Mouse (Mus musculus): ENCODE results near the gene Mrrf.

Mrrf gene

DNA sequence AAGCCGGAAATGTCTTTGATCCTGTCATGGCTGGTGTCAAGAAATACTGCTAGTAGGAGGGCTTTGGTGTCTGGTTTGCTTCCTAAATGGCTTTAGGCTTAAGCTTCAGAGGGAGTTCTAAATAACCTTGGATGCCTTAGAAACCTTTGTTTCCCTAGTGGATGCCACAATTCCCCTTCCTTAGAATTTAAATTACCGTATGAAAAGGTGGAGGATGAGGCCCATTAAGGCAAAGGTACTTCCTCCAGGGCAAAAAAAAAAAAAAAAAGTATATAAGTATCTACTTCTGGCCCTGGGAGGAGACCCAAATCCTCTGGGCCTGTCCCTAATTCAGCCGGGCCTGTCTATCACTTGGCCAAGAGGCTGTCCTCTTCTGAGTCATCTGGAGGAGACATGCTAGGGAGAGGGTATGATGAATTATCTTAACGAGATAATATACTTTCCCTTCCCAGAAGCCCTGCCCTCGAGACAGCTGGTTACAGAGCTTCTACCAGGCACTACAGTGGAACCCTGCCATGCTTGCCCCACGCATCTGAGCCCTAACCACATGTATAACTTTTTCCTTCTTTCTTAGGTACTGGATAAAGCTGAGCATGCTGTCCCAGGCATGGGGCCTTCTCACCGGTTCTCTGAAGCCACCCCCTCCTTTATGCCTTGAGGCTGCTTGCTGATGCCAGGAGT lies 86.1 kb downstream of the Mrrf start:
- DNase-seq (ENCODE audit: extremely low read depth, insufficient read length, low spot score), result no peak

DNA sequence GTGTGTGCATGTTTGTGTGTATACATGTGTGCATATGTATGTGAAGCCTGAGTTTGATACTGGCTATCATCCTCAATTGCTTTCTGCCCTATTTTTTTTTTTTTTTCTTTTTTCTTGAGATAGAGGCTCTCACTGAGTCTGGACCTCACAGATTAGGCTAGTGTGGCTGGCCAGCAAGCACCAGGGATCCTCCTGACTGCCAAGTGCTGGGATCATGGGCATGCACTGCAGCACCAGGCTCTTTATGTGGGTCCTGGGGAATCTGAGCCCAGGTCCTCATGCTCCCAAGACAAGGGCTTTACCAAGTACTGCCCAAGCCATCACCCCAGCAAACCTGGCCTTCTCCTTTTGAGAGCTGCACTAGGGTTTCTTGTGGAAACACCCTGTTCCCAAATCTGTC lies 87.2 kb downstream of the Mrrf start:
- DNase-seq (ENCODE audit: extremely low read depth, insufficient read length, low spot score), result no peak

DNA sequence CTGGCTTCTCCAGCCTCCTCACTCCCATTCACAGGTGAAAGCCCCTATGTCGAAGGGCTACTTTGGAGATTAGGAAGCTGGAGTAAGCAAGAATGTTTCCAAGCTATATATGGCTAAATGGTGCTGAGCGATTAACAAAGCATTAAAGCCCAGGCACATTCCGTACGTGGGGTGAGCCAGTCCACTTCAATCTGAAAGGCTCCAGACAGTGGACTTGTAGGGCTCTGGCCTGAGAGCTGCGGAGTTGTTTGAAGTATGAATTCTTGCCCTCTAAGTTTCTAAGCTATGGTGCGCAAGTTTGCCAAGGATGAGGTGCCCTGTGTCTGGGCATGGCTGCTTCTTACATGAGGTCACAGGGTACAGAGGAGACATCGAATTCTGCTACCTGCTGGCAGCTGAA lies 88.0 kb downstream of the Mrrf start:
- no peak for DNase-seq (ENCODE audit: extremely low read depth, insufficient read length, low spot score)

DNA sequence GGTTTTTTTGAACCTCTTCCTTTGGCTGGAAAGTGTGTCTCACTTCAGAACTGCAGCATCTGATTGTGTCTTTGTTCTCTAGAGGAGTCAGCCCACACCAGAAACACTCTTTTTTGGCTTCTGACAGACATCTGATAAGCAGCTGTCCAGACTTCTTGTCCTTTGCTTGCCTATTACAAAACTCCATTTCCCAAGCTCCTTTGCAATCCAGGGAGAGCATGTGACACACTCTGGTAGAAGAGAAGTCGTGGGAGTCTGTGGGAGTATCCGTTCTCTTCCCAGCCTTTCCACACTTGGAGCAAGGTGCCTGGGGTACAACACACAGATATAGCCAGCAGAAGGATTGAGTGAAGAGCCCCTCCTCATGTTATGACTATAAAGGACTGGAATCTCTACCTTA lies 88.4 kb downstream of the Mrrf start:
- DNase-seq (ENCODE audit: extremely low read depth, insufficient read length, low spot score), result no peak

DNA sequence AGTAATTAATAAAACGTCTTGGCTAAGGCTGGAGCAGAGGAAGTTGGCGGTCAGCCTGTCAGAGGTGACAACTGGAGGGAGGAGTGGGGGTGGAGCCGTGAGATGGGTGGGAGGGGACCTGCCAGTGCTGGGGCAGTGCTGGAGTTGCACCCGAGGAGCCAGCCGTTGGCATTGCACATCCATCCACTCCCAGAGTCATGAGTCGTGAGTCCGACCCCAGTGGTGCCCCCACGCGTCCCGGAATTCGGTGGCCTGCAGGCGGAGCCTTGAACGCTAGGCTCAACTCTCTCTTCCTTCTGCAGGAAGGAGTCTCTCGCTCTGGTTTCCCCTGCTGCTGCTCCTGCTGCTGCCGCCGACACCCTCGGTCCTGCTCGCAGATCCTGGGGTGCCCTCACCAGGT lies 94.2 kb downstream of the Mrrf start, which contains the start of gene Ptgs1:
Ptgs1 (plus strand) TSS at position 61 of the 400 bp plus-strand sequence.
- peak; percentile 80 for DNase-seq (ENCODE audit: extremely low read depth, insufficient read length, low spot score)

DNA sequence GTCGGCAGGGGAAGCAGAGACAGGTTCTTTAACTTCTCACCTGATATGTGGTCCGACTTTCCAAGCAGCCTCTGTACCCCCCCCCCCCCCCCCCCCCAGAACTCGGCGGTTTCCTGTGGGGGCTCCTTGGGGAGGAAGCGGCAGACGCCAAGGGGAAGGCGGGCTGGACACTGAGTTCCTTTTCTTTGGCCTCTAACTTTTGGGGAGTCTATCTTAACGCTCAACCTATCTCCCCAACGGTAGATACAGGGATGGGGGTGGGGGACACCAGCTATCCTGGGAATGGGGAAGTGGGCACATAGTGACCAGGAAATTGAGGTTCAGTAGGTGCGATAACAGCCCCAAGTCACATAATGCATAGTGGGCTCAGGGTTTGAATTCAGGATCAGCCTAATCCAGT lies 94.8 kb downstream of the Mrrf start:
- DNase-seq (ENCODE audit: extremely low read depth, insufficient read length, low spot score), result no peak

DNA sequence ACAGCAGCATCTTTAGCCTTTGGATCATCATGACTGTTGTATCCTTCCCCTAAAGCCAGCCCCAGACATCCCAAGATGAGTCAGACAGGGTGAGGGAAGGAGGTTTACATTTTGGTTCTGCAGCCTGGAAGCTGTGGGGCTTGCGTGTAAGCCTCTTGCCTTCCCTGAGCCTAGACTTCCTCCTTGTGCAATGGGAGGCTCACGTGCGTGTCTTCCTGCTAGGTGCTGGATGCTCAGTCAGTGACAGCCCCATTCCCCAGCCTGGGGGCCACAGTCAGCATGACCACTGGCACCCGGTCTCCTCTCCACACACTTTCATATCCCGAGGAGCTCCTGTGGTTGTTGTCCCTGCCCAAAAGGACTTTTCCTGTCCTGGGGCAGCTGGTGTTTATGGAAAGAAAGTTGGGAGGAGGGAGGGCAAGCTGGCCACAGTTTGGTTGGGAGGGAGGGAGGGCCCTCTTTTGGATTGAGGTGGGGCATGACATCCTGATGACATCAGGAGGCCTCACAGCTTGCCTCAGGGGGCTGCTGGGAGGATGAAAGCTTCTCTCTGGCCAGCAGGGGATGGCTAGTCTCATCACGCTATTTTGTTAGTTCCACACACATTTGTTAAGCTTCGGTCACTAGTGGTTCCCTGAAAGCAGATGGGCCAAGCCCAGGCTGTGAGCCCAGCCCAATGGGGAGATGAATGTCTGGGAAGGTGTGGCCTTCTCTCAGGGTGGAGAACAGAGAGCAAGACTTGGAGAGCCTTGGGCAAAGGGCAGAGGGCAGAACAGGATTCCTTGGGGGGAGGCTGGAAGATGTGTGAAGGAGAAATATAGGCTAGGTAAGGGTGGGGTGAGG lies 98.6 kb downstream of the Mrrf start:
- DNase-seq (ENCODE audit: extremely low read depth, insufficient read length, low spot score), result peak; percentile 58

DNA sequence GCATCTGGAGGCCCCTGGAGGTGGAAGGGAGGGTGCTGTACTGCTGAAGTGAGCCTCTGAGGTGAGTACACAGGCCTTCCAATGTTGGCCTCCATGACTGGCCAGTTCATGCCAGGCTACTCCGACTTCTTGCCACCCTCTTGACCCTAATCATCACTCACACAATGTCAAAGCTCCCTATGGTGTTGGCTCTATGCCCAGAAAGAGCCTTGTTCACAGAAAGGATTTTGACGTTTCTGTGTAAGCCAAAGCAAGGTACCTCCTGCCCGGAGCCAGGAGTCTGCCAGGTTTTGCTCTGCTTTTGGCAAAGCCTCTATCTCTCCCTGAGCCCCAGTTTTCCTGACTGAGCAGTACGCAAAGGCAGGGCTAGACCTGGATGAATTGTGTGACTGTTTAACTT lies 99.7 kb downstream of the Mrrf start:
- no peak for DNase-seq (ENCODE audit: extremely low read depth, insufficient read length, low spot score)

DNA sequence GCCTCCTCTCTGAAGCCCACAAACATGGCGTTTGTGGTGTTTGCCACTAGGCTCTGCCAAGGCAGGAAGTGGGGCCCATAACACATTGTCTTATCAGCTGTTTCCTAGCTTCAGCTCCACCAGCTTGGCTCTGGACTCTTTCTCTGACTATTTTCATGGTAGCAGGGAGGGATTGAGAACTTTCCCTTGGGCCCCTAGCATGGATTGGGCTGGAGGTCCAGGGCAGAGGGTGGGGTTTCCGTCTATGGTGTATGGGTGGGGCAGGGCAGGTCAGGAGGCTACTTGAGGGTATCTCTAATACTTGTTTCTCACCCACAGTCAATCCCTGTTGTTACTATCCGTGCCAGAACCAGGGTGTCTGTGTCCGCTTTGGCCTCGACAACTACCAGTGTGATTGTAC lies 100.7 kb downstream of the Mrrf start:
- DNase-seq (ENCODE audit: extremely low read depth, insufficient read length, low spot score), result no peak

DNA sequence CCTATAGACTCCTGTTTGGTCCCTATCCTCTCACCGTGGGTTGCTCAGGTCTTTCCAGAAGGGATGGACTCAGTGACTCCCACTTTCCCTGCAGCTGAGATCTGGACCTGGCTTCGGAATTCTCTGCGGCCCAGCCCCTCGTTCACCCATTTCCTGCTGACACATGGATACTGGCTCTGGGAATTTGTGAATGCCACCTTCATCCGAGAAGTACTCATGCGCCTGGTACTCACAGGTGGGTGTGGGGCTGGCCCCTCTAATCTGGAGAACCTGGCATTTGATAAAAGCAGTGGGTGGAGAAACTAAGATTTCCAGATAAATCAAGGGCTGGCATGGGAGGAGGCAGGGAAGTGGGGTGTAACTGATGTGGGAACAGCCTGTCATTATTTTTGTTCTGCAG lies 101.4 kb downstream of the Mrrf start:
- no peak for DNase-seq (ENCODE audit: extremely low read depth, insufficient read length, low spot score)

DNA sequence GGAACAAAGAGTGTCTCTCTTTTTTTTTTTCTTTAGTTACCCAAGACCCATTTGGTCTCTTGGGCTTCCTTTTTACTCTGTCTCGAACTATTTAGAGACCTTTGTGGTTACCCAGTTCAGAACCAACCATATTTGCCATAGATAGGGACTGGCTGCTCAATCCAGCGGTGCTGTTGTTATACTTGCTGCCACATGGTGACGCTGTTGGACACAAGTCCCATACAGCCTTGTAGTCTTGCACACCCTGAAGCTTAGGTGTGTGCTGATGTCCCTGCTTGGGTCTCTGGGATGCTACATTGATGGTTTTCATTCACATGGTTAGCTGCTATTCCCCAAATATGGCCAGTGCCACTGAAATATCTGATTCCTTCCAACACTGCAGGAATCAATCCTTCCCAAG lies 102.3 kb downstream of the Mrrf start:
- DNase-seq (ENCODE audit: extremely low read depth, insufficient read length, low spot score), result no peak

DNA sequence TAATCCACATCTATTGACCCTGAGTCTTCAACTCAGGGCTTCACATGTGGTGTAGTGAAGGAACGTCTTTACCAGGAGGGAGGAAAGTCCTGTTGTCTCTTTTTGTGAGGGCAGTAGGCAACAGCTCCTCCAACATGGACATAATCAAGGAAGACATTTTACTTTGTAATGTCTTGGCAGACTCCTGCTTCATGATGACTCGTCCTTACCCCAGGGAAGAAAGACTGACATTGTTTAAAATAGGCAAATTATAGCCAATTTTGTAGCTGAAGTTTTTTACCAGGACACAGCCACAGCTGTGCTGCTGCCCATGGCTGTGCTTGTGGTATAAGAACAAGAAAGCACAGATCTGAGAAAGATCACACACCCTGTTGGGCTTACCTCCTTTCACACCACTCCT lies 102.8 kb downstream of the Mrrf start:
- no peak for DNase-seq (ENCODE audit: extremely low read depth, insufficient read length, low spot score)
